Mouse (Mus musculus): ENCODE measurements around the gene Tle2.

DNA sequence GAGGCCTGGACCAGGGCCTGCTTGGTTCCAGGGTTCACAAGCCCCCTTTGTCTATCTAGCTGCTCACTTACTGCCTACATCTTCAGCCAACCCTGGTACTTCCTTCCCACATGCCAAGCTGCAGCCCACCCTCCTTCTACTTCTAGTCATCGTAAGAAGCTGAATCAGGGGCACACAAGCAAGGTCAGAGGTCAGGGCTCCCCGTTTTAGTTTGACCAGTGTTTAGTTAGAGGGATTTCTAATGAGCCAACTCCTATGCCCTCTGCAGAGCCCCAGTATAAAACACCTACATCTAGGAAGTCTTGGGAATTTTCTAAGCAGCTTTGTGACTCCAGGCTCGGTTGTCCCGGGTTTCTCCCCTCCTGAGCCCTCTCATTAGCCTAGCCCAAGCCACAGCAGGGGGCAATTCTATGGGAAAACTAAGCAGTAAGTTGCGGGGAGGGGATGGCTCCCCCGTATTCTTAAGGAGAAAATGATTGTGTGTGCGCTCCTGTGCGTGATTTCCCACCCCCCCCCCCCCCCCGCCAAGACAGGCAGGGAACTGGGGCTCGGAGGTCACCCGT is 4.0 kb upstream of the Tle2 start:
- no peak for TF ChIP-seq POLR2AphosphoS5 (IDR thresholded peaks at IDR 0.05; ENCODE audit: insufficient replicate concordance, low read depth, low read length)
- TF ChIP-seq CTCF (IDR thresholded peaks at IDR 0.05; ENCODE audit: low read depth, low read length) = no peak

Data from G1E (cell line).